Mouse (Mus musculus) olfactory bulb, adult 2 months (tissue): ENCODE data around the gene Cep57l1.

Experiments
- CTCF ChIP-seq: fragments of 200-500 bp; IDR thresholded peaks from 2 replicates; pipeline ENCODE4 v1.5.1; 2012; ENCODE audit warnings: low read depth, mild to moderate bottlenecking, low read length, moderate library complexity; ENCODE audit not compliant: insufficient read depth
- POLR2A ChIP-seq: fragments of 200-500 bp; IDR thresholded peaks from 2 replicates; pipeline ENCODE4 v1.6.1; 2012; ENCODE audit warnings: mild to moderate bottlenecking, low read depth, low read length, moderate library complexity; ENCODE audit not compliant: insufficient read depth

DNA sequence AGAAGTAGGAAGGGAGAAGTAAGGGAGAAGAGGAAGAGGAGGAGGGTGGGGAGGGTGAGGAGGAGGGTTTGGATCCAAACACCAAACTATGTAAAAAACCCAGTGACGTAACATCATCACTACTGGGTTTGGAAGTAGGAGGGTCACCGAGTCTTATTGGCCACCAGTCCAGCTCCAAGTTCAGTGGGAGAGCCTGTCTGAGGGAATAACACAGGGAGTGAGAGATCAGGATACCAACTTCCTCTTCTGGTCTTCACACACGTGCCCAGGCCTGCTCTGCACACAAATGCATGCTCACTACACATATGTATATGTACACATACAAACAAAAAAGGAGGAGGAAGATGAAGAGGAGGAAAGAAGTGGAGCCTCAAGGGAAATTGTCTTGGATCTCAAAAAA lies 135.3 kb downstream of the Cep57l1 start:
- TF ChIP-seq POLR2A (no peak), CTCF (no peak)
